Mouse (Mus musculus) limb, embryonic 12.5 days (tissue): ENCODE data around the gene Ankrd28. TPM values are rescaled to one million over a fixed set of nuclear protein-coding genes. Genes with fewer than 3 reads are reported as not detected.

Experiments
- ATAC-seq: fragments of 200-750 bp; cut with Nextera tagmentation; 2 replicates; pipeline ENCODE4 v1.8.0; 2017; ENCODE audit warnings: low read depth, moderate TSS enrichment; ENCODE audit not compliant: insufficient number of reproducible peaks, insufficient read depth, low FRiP score, low TSS enrichment
- H3K27ac ChIP-seq: fragments of 300-500 bp; sonication (generic); 2 replicates; pipeline ENCODE4 v1.5.1; 2016; ENCODE audit warnings: mild to moderate bottlenecking, moderate library complexity
- H3K27me3 ChIP-seq: fragments of 300-500 bp; sonication (generic); 2 replicates; pipeline ENCODE4 v1.6.1; 2016; ENCODE audit warnings: mild to moderate bottlenecking, moderate library complexity
- H3K36me3 ChIP-seq: fragments of 300-500 bp; sonication (generic); 2 replicates; pipeline ENCODE4 v1.6.1; 2016; ENCODE audit warnings: mild to moderate bottlenecking, moderate library complexity
- H3K4me1 ChIP-seq: fragments of 300-500 bp; sonication (generic); replicated peaks from 2 replicates; pipeline ENCODE4 v1.6.1; 2016
- H3K4me2 ChIP-seq: fragments of 300-500 bp; sonication (generic); 2 replicates; pipeline ENCODE4 v1.6.1; 2016; ENCODE audit warnings: mild to moderate bottlenecking, moderate library complexity
- H3K4me3 ChIP-seq: fragments of 300-500 bp; sonication (generic); replicated peaks from 2 replicates; pipeline ENCODE4 v1.5.1; 2016; ENCODE audit warnings: mild to moderate bottlenecking
- H3K9ac ChIP-seq: fragments of 300-500 bp; sonication (generic); replicated peaks from 2 replicates; pipeline ENCODE4 v1.6.1; 2016; ENCODE audit warnings: mild to moderate bottlenecking, moderate library complexity
- H3K9me3 ChIP-seq: fragments of 300-500 bp; sonication (generic); 2 replicates; pipeline ENCODE4 v1.6.1; 2016; ENCODE audit warnings: mild to moderate bottlenecking, moderate library complexity
- WGBS: fragments of 180-500 bp; shearing (Covaris S2); methylation state at CpG from one replicate; pipeline ENCODE4 v1.1.7; 2016; 5-methylcytosine and 5-hydroxymethylcytosine counted together
- polyA plus RNA-seq: library from polyadenylated mRNA; unstranded; fragments of >200 nt; fragmentation: Nextera tagmentation; extraction: Ambion mirVana; gene quantifications from 2 replicates; pipeline ENCODE4 v1.2.1, GENCODE M21; 2016

Ankrd28 gene
- polyA plus RNA-seq, 1 experiment from 2014 or later = 9.7 TPM

DNA sequence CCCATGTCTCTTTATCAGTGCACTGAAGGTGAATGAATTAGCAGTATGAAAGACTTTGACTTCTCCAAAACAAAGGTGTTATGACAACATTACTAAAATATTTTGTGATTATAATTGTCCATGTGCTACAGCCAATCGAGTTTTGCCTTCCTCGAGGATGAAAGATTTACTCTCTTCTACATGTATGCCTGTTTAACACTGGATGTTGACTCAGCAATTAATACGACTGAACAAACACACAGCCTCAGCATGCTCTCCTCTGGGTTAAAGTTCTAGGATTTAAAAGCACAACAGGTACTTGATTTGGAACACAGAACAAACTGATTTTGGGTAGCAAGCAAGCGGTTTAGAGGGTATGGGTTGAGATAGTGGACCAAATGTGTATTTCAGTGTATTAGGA lies 1.6 kb upstream of the Ankrd28 start:
- H3K9ac ChIP-seq = no peak overlapping the region
- peaks cover 10% of the 10 kb centered on the region; the same call in 1 of the 2 replicates for H3K4me1 ChIP-seq
- no peak for ATAC-seq
- WGBS = 70% methylated on average over 4 of the region's 4 CpGs
- no peak overlapping the region for H3K4me3 ChIP-seq
- H3K4me2 ChIP-seq = no peak overlapping the region
- H3K9me3 ChIP-seq = peaks cover 9% of the 10 kb centered on the region; the same call in 1 of the 2 replicates
- no peaks in the 10 kb centered on the region for H3K36me3 ChIP-seq
- H3K27me3 ChIP-seq = no peaks in the 10 kb centered on the region
- no peak overlapping the region for H3K27ac ChIP-seq

DNA sequence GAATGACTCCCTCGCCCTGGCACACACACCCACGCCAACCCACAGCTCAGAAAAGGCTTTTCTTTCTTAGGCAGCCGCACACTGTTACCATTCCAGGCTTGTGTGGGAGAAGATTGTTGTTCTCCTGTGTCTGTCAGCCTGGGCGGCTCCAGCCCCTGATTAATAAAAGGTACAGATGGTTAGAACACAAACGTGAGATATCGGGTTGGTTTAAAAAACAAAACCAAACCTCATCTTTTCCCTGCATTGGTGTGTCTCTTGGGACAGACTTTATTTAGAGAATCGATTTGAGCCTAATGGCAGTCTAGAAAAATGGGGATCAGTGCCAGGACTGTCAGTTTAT lies 890 bp upstream of the Ankrd28 start:
- peaks cover 2% of the 10 kb centered on the region; the same call in 1 of the 2 replicates for H3K9me3 ChIP-seq
- no peak for ATAC-seq
- H3K36me3 ChIP-seq = no peaks in the 10 kb centered on the region

DNA sequence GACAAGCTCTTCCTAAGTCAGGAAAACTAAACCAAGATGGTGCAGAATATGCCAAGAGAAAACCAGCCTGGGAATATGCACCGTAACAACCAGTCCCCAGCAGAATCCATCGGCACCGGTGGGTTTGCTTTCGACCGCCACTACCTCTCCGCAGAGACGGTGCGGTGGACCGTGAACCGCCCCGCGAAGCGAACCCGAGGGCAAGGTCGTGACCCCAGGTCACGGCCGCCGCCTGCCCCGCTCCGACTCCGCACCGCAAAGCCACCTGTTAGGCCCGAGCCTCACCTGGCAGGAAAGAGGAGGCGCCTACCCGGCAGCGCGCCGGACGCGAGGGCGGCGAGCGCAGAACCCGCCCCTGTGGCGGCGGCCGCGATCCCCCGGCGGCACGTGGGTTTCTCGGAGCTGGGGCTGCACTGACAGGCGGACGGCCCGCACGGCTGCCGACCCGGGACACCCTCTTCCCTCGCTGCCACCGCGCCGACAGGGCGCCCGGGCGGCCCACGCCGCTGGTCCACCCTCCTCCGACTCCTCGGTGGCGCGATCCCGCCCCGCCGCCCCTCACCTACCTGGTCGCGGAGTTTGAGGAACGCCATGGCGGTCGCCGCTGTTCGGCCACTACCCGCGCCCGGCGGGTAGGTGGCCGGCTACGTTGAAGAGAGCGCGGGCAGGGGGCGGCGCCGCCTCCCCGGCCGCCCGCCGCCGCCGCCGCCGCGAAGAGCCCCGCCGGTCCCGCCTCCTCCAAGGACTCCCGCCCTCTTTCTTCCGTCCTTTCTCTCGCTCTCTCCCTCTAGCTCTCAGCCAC lies 489 bp downstream of the Ankrd28 start:
- peaks cover 12% of the 10 kb centered on the region; the same call in 1 of the 2 replicates for H3K4me1 ChIP-seq
- H3K9me3 ChIP-seq = no peaks in the 10 kb centered on the region
- H3K27ac ChIP-seq = peak overlapping the region; percentile 95
- peak overlapping the region; percentile 86 for H3K9ac ChIP-seq
- H3K4me3 ChIP-seq = peak overlapping the region; percentile 95
- peak; percentile 38 for ATAC-seq
- H3K36me3 ChIP-seq = no peaks in the 10 kb centered on the region
- under 1% methylated on average over 95 of the region's 97 CpGs for WGBS
- H3K27me3 ChIP-seq = no peaks in the 10 kb centered on the region
- H3K4me2 ChIP-seq = peak overlapping the region; percentile 71

More for the DNA sequence above, 890 bp upstream of the Ankrd28 start:
- H3K4me2 ChIP-seq = peak overlapping the region; percentile 71
- H3K4me1 ChIP-seq = peaks cover 12% of the 10 kb centered on the region; the same call in 1 of the 2 replicates
- H3K27ac ChIP-seq = no peak overlapping the region
- H3K27me3 ChIP-seq = no peaks in the 10 kb centered on the region
- peak overlapping the region; percentile 95 for H3K4me3 ChIP-seq
- peak overlapping the region; percentile 70; the same call in 1 of the 2 replicates for H3K9ac ChIP-seq
- WGBS = 12% methylated on average over 7 of the region's 7 CpGs

DNA sequence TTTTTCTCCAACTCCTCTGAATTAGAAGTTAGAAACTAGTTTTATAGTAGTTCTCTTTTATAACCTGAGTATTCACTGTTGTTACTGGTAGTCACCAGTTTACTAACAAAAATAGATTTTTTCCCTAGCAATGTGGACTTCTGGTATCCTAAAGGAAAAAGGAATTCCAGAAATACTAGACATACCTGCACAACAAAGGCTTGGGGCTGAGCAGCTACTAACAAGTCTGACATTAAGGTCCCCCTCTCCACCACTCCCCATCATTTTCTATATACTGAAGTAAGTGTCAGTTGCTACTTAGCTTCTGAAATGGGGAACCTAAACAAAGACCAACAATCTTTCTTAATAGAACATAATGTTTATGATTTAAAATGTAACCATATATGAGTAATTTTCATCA lies 3.2 kb downstream of the Ankrd28 start:
- H3K4me2 ChIP-seq = no peak overlapping the region
- H3K4me3 ChIP-seq = no peak overlapping the region
- no peak overlapping the region for H3K9ac ChIP-seq
- no peak for ATAC-seq
- H3K27ac ChIP-seq = no peak overlapping the region
- no peaks in the 10 kb centered on the region for H3K27me3 ChIP-seq
- H3K9me3 ChIP-seq = no peaks in the 10 kb centered on the region
- no peaks in the 10 kb centered on the region for H3K36me3 ChIP-seq
- H3K4me1 ChIP-seq = peaks cover 12% of the 10 kb centered on the region; the same call in 1 of the 2 replicates

DNA sequence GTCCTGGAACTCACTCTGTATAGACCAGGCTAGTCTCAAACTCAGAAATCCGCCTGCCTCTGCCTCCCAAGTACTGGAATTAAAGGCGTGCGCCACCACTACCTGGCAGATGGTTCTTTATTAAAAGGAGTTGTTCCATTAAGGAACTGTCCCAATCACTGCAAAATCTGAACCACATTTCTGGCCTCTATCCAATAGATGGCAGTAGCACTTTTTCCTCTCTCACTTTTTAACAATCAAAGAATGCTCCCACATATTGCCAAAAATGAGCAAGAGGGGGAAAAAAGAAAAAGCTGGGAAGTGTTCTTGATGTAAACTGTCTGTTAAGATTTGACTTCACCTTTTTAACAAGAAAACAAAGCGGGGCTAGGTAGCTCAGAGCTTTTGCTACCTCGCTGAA lies 20.5 kb downstream of the Ankrd28 start:
- no peak overlapping the region for H3K9ac ChIP-seq
- 0 out of 2 replicates have a peak, but pooled peaks cover 3% of the 10 kb centered on the region for H3K9me3 ChIP-seq
- WGBS = 91% methylated on average over 5 of the region's 5 CpGs
- no peaks in the 10 kb centered on the region for H3K4me1 ChIP-seq
- H3K4me2 ChIP-seq = no peak overlapping the region
- no peak overlapping the region for H3K27ac ChIP-seq
- no peak overlapping the region for H3K4me3 ChIP-seq
- H3K27me3 ChIP-seq = no peaks in the 10 kb centered on the region
- no peaks in the 10 kb centered on the region for H3K36me3 ChIP-seq
- ATAC-seq = no peak

DNA sequence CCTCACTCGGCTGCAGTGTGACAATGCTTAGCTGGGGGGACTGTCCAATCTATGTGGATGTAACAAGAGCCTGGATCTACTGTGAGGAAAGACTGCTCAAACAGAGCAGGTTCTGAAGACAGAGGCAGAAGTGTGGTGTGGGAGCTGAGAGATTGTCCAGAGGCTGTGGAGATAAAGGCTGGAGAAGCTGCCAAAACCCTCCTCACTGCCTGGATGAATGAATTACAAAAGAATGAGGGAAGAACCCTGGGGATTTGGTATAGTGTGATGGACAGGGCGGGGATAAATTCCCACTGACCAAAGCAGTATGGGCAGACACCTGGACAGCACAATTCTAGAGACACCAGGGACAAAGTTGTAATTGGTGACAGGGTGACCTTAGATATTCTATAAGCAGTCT lies 26.7 kb downstream of the Ankrd28 start:
- no peak overlapping the region for H3K4me3 ChIP-seq
- H3K36me3 ChIP-seq = no peaks in the 10 kb centered on the region
- H3K4me1 ChIP-seq = no peaks in the 10 kb centered on the region; the same call in 1 of the 2 replicates
- no peak overlapping the region for H3K4me2 ChIP-seq
- no peak overlapping the region for H3K27ac ChIP-seq
- H3K9me3 ChIP-seq = 0 out of 2 replicates have a peak, but pooled peaks cover 3% of the 10 kb centered on the region
- no peak overlapping the region for H3K9ac ChIP-seq
- WGBS = 73% methylated on average over 2 of the region's 2 CpGs
- H3K27me3 ChIP-seq = no peaks in the 10 kb centered on the region
- no peak for ATAC-seq

DNA sequence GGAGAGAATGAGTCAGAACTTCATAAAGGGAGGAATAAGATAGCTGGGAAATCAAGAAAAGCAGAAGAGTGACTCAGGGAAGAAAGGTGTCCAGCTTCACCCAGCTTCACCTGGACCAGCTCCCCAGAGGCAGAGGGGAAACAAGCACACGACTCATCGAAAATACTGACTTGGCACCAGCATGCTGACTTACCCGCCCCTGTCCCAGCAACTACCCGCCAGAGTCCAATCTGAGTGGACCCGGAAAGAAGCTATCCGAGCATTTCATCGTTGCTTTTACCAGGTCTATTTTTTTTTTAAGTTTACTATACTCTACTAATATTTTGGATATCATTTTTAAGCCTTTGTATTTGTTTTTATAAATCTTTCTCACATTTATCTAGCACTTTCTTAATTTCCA lies 29.5 kb downstream of the Ankrd28 start:
- Histone ChIP-seq H3K36me3 (no peaks in the 10 kb centered on the region), H3K27me3 (no peaks in the 10 kb centered on the region), H3K9me3 (no peaks in the 10 kb centered on the region), H3K4me1 (no peaks in the 10 kb centered on the region; the same call in none of the 2 replicates), H3K4me2 (no peak overlapping the region), H3K27ac (no peak overlapping the region), H3K4me3 (no peak overlapping the region), H3K9ac (no peak overlapping the region)
- 83% methylated on average over 7 of the region's 7 CpGs for WGBS
- no peak for ATAC-seq

DNA sequence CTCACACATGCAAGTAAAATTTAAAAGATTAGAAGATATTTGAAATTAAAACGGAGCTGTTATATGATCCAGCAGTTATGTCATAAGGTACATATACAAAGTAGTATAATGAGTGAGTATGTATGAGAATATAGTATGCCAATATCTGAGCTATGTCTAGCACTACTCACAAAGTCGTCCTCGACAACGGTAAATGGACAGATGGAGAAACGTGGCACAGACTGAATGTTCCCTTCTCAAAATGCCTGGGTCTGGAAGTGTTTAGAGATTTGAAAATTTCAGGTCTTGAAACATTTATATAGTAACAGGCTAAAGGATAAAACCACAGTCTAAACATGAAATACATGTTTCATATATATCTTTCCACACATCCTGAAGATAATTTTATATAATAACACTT lies 30.0 kb downstream of the Ankrd28 start:
- 77% methylated on average over 5 of the region's 5 CpGs for WGBS
- no peak overlapping the region for H3K4me2 ChIP-seq
- H3K9ac ChIP-seq = no peak overlapping the region
- no peaks in the 10 kb centered on the region; the same call in none of the 2 replicates for H3K4me1 ChIP-seq
- no peaks in the 10 kb centered on the region for H3K36me3 ChIP-seq
- no peak for ATAC-seq
- no peaks in the 10 kb centered on the region for H3K27me3 ChIP-seq
- no peak overlapping the region for H3K27ac ChIP-seq
- no peak overlapping the region for H3K4me3 ChIP-seq
- no peaks in the 10 kb centered on the region for H3K9me3 ChIP-seq

DNA sequence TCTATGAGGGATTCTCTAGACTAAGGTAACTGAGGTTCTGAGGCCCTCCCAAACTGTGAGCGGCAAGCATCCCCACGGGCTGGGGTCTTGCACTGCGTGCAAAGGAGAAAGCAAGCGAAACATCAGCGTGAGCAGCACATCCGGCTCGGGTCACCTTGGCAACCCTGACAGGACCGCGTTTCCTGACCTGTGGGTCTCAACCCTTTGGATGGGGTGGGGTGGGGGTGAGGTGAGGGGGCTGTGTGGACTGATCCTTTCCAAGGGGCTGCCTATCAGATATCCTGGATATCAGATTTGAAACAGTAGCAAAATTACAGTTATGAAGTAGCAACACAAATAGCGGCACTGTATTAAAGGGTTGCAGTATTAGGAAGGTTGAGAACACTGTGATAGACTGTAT lies 31.5 kb downstream of the Ankrd28 start:
- H3K4me1 ChIP-seq = no peaks in the 10 kb centered on the region; the same call in none of the 2 replicates
- no peaks in the 10 kb centered on the region for H3K27me3 ChIP-seq
- no peaks in the 10 kb centered on the region for H3K36me3 ChIP-seq
- H3K9ac ChIP-seq = no peak overlapping the region
- no peak overlapping the region for H3K27ac ChIP-seq
- WGBS = 75% methylated on average over 10 of the region's 10 CpGs
- no peak for ATAC-seq
- H3K4me2 ChIP-seq = no peak overlapping the region
- no peak overlapping the region for H3K4me3 ChIP-seq
- no peaks in the 10 kb centered on the region for H3K9me3 ChIP-seq

DNA sequence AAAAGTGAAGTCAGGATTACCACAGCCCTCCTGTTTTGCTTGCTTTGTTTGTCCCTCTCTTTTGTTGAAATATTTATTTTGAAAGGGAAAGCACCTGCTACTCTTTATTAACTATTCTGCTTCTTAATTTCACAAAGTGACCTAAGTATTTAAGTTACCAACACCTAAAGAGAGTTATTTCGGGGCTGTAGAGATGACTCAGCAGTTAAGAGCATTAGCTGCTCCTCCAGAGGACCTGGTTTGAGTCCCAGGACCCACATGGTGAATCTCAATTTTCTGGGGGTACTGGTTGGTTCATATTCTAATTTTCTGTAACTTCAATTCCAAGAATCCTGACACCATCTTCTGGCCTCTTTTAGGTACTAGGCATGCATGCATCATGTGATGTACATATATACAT lies 34.9 kb downstream of the Ankrd28 start:
- WGBS = 62% methylated on average over 1 of the region's 1 CpGs
- Histone ChIP-seq H3K36me3 (no peaks in the 10 kb centered on the region), H3K27ac (no peak overlapping the region), H3K9me3 (no peaks in the 10 kb centered on the region), H3K4me3 (no peak overlapping the region), H3K4me2 (no peak overlapping the region), H3K4me1 (no peaks in the 10 kb centered on the region; the same call in none of the 2 replicates), H3K27me3 (no peaks in the 10 kb centered on the region), H3K9ac (no peak overlapping the region)
- no peak for ATAC-seq

DNA sequence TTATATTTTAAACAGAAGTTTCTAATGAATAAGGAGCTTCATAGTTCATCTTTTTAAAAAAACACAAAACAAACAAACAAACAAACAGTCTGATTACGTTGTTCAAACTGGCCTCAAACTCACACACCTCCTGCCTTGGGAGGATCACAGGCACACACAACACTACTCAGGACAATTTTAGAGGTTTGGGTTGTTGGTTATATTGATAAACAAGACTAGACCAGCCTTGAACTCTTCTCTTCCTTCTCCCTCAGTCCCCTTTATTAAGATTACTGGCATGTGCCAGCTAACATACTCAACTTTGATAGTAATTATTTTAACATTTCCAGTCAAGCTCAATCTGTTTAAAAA lies 35.7 kb downstream of the Ankrd28 start:
- Histone ChIP-seq H3K36me3 (no peaks in the 10 kb centered on the region), H3K4me1 (no peaks in the 10 kb centered on the region; the same call in 1 of the 2 replicates), H3K9ac (no peak overlapping the region), H3K27me3 (no peaks in the 10 kb centered on the region), H3K4me2 (no peak overlapping the region), H3K4me3 (no peak overlapping the region), H3K9me3 (no peaks in the 10 kb centered on the region), H3K27ac (no peak overlapping the region)
- no peak for ATAC-seq
- 28% methylated on average over 1 of the region's 1 CpGs for WGBS
